Mouse (Mus musculus) layer of hippocampus, adult 9-11 months (tissue): Measurements from ENCODE around the gene Irs2.

Source experiments
- DNase-seq: peaks from one replicate; pipeline ENCODE4 v3.0.0; 2022

The Irs2 gene

GRCm38 (mm10) chr8:11008379-11008775 lies at the start of gene Irs2:
TSS of gene Irs2 (minus strand) at chr8:11008458.
- no peak for DNase-seq

GRCm38 (mm10) chr8:11056665-11057064 lies 48.4 kb upstream of the Irs2 start:
- DNase-seq: no peak

GRCm38 (mm10) chr8:11056175-11056563 lies 47.9 kb upstream of the Irs2 start:
- no peak for DNase-seq

DNA sequence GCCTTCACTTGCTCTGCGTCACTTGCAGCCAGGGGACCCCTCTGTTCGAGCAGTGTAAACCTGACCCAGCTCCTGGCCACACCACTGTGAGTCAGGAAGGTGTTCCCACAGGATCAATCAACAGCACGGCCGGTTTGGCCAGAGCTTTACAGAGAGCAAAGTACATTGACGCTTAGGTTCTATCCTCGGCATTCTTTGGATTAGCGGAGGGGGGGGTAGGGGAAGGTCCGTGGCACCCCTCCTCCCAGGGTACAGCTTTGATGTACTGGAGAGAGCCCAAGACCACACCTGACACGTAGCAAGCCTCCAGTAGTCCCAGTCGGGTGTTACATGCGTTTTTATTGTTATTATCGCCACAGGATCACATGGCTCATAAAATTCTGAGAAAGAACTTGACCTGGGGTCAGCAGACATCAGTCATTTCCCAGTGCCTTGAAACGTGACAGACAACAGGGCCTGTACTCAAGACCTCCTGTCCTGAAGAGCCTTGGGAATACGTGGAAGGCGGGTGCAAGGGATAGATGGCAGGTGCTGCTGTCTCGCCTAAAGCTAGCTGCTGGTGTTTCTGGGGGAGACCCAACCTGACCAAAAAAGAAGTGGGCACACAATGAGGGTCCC lies 47.4 kb upstream of the Irs2 start:
- DNase-seq: no peak

DNA sequence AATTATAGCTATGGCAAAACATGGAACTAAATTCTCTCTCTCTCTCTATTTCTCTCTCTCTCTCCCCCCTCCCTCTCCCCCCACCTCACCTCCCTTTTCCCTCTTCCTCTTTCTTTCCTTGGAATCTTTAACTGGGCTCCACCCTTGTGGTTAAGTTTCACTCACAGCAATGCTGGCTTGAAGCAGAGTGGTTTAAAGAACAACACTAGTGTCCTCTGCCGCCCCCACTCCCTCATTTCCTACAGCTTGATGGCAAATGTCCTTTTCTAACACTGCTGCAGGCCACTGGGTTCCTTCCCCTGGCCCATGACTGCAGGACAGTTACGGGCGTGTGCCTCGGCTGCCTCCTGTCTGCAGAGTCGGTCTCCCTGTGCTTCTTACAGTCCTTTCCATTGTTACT lies 41.6 kb upstream of the Irs2 start:
- DNase-seq: no peak

- no peak for DNase-seq
These were observed 39.6 kb upstream of the Irs2 start for GRCm38 (mm10) chr8:11047812-11048211.

DNA sequence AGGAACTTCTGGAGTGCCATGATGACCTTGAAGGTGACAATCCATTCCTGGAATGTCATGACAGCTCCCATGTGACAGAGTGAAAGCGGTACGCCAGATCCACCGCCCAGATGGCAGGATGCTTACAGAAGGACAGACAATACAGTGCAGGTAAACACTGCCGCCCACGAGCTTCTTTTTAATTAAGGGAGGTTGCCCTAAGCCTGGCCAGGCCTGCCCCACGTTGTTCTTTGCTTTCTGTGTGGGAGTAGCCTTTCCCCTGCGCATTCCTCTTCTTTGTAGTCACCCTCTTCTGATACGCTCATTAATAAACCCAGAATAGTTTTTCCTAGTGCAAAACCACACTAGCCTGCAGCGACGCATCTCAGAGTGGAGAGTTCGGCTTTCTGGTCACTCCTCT lies 36.4 kb upstream of the Irs2 start:
- no peak for DNase-seq

- no peak for DNase-seq
These were observed 35.3 kb upstream of the Irs2 start for GRCm38 (mm10) chr8:11043591-11043990.

- DNase-seq: no peak
These were observed 34.8 kb upstream of the Irs2 start for GRCm38 (mm10) chr8:11042872-11043587.

- DNase-seq: no peak
These were observed 31.8 kb upstream of the Irs2 start for GRCm38 (mm10) chr8:11040088-11040487.

DNA sequence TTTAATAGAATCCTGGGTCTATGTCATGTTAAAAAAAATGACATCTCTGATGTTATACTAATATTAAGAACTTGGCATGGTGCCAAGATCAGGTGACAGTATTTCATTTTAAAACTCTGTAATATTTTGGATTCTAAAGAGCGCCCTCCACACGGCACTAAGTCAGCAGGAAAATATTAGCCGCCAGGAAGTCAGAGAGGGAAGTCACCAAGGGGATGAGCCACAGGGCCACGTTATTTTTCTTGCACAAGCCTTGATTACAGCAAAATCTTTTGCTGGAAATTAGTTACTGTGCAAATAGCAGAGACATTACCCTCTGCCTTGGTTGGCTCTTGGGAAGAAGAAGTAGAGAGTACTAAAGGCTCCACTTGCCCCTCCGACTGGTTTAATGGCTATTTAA lies 30.5 kb upstream of the Irs2 start:
- DNase-seq: no peak

DNA sequence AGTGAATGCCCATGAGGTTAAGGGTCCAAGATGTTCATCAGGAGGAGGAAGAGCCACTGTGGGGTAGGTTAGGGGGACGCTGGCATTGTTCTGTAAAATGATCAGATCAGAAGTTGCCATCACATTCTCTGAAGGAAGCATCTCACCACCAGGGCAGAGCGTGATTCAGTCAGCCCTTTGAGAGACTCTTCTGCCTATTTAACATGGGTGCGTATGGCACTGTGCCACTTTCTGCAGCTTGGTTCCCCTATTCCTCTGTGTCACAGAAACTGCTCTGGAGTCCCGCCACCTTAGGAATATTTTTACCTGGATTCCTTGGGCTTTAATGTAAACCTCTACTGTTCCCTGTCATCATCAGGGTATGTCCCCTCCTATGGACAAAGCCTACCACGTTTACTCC lies 30.1 kb upstream of the Irs2 start:
- no peak for DNase-seq

- no peak for DNase-seq
These were observed 28.5 kb upstream of the Irs2 start for GRCm38 (mm10) chr8:11036790-11037189.

- no peak for DNase-seq
These were observed 27.6 kb upstream of the Irs2 start for GRCm38 (mm10) chr8:11035628-11036416.

- DNase-seq: no peak
These were observed 16.6 kb upstream of the Irs2 start for GRCm38 (mm10) chr8:11024871-11025270.

- no peak for DNase-seq
These were observed 12.8 kb upstream of the Irs2 start for GRCm38 (mm10) chr8:11020949-11021572.

GRCm38 (mm10) chr8:11015622-11016021 lies 7.4 kb upstream of the Irs2 start:
- DNase-seq: no peak

GRCm38 (mm10) chr8:11013258-11013657 lies 5.0 kb upstream of the Irs2 start:
- no peak for DNase-seq

DNA sequence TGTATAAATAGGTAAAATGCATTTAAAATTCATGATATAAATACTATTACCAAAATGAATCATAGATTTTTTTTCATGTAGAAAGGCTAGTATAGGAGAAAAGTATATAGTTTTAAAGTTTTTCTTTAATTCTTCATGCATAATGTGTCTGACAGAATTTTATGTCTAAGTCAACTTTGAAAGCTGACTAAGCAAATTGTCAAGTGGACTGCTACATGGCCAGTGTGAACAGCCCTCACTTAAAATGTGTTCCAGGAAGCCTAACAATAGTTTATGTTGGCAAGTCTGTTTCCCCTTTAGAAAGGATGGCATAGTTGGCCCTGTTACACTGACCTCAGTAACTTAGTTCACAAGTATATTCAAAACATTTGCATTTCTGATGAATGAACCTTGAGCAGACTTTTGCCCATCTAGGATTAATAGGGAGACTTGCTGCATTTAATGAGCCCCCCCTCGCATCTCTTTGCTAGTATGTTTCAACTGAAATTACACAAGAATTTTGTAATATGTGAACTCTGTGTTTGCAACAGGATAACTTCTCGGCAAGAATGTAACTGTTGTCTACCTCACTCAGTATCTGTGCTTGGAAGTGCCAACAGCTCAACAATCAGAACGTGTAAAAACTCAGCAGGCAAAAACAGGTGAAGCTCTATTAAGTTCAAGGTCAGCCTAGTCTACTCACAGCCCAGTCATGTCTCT lies 3.7 kb upstream of the Irs2 start:
- DNase-seq: no peak

GRCm38 (mm10) chr8:11010913-11011605 lies 2.8 kb upstream of the Irs2 start:
- no peak for DNase-seq

- no peak for DNase-seq
These were observed 2.1 kb upstream of the Irs2 start for GRCm38 (mm10) chr8:11010398-11010797.

- peak; percentile 90 for DNase-seq
These were observed 1.3 kb upstream of the Irs2 start for GRCm38 (mm10) chr8:11009431-11010071.
